Mouse (Mus musculus): ENCODE data around the gene Scpep1. TPM values are rescaled to one million over a fixed set of nuclear protein-coding genes. Genes with fewer than 3 reads are reported as not detected.

Gene Scpep1
- polyA plus RNA-seq, 1 experiment from 2014 or later = 57.4 TPM

- 0 out of 2 replicates have a peak, but pooled peaks cover 2% of the 10 kb centered on the region for H3K4me1 ChIP-seq (replicated peaks; ENCODE audit: control insufficient read depth, insufficient read depth, low read length)
- no peak overlapping the region for H3K4me2 ChIP-seq
- no peak for ATAC-seq (replicated peaks; ENCODE audit: low FRiP score)
- H3K27me3 ChIP-seq (replicated peaks; ENCODE audit: control insufficient read depth, insufficient read depth, low read length) = no peaks in the 10 kb centered on the region
- H3K9ac ChIP-seq (ENCODE audit: low read depth, low read length) = no peak overlapping the region
- 79% methylated on average over 3 of the region's 3 CpGs for WGBS
- H3K36me3 ChIP-seq (ENCODE audit: control insufficient read depth, insufficient read depth, low read length) = no peaks in the 10 kb centered on the region
- DNase-seq (ENCODE audit: low spot score) = no peak
- H3K4me3 ChIP-seq (ENCODE audit: low read depth, low read length) = no peak overlapping the region
- no peak overlapping the region for H3K27ac ChIP-seq (ENCODE audit: low read depth, low read length)
- H3K9me3 ChIP-seq (ENCODE audit: control insufficient read depth, low read length) = no peaks in the 10 kb centered on the region
Measured at GRCm38 (mm10) chr11:88958851-88959250, 3.6 kb upstream of the Scpep1 start.

GRCm38 (mm10) chr11:88954803-88955202 is 462 bp downstream of the Scpep1 start:
- Histone ChIP-seq H3K36me3 (ENCODE audit: control insufficient read depth, insufficient read depth, low read length) (no peaks in the 10 kb centered on the region), H3K9me3 (ENCODE audit: control insufficient read depth, low read length) (no peaks in the 10 kb centered on the region), H3K4me3 (ENCODE audit: low read depth, low read length) (peak overlapping the region; percentile 57), H3K9ac (ENCODE audit: low read depth, low read length) (peak overlapping the region; percentile 55; the same call in 1 of the 2 replicates), H3K27me3 (replicated peaks; ENCODE audit: control insufficient read depth, insufficient read depth, low read length) (no peaks in the 10 kb centered on the region), H3K4me1 (replicated peaks; ENCODE audit: control insufficient read depth, insufficient read depth, low read length) (peaks cover 8% of the 10 kb centered on the region), H3K4me2 (peak overlapping the region; percentile 83), H3K27ac (ENCODE audit: low read depth, low read length) (0 out of 2 replicates have a peak overlapping the region, but pooled peaks have one; percentile 25)
- ATAC-seq (replicated peaks; ENCODE audit: low FRiP score) (no peak), DNase-seq (ENCODE audit: low spot score) (no peak)
- WGBS = 2% methylated on average over 4 of the region's 4 CpGs

- 78% methylated on average over 3 of the region's 3 CpGs for WGBS
Measured at GRCm38 (mm10) chr11:88953582-88953981, 1.7 kb downstream of the Scpep1 start.

GRCm38 (mm10) chr11:88952117-88952516 is 3.1 kb downstream of the Scpep1 start:
- whole genome bisulfite sequencing = 81% methylated on average over 5 of the region's 5 CpGs
- no peak overlapping the region for H3K4me2 ChIP-seq
- DNase-seq (ENCODE audit: low spot score) = no peak
- H3K4me3 ChIP-seq (ENCODE audit: low read depth, low read length) = no peak overlapping the region
- H3K9ac ChIP-seq (ENCODE audit: low read depth, low read length) = no peak overlapping the region
- H3K27me3 ChIP-seq (replicated peaks; ENCODE audit: control insufficient read depth, insufficient read depth, low read length) = no peaks in the 10 kb centered on the region
- no peak for ATAC-seq (replicated peaks; ENCODE audit: low FRiP score)
- H3K36me3 ChIP-seq (ENCODE audit: control insufficient read depth, insufficient read depth, low read length) = no peaks in the 10 kb centered on the region
- no peak overlapping the region for H3K27ac ChIP-seq (ENCODE audit: low read depth, low read length)
- no peaks in the 10 kb centered on the region for H3K9me3 ChIP-seq (ENCODE audit: control insufficient read depth, low read length)
- peaks cover 8% of the 10 kb centered on the region for H3K4me1 ChIP-seq (replicated peaks; ENCODE audit: control insufficient read depth, insufficient read depth, low read length)

More at GRCm38 (mm10) chr11:88953582-88953981, 1.7 kb downstream of the Scpep1 start:
- no peak overlapping the region for H3K4me3 ChIP-seq (ENCODE audit: low read depth, low read length)
- H3K36me3 ChIP-seq (ENCODE audit: control insufficient read depth, insufficient read depth, low read length) = no peaks in the 10 kb centered on the region
- DNase-seq (ENCODE audit: low spot score) = no peak
- no peak overlapping the region for H3K27ac ChIP-seq (ENCODE audit: low read depth, low read length)
- no peaks in the 10 kb centered on the region for H3K27me3 ChIP-seq (replicated peaks; ENCODE audit: control insufficient read depth, insufficient read depth, low read length)
- no peaks in the 10 kb centered on the region for H3K9me3 ChIP-seq (ENCODE audit: control insufficient read depth, low read length)
- ATAC-seq (replicated peaks; ENCODE audit: low FRiP score) = peak; percentile 44; the same call in 1 of the 2 replicates
- H3K4me2 ChIP-seq = no peak overlapping the region; the same call in 1 of the 2 replicates
- no peak overlapping the region for H3K9ac ChIP-seq (ENCODE audit: low read depth, low read length)
- H3K4me1 ChIP-seq (replicated peaks; ENCODE audit: control insufficient read depth, insufficient read depth, low read length) = peaks cover 8% of the 10 kb centered on the region

GRCm38 (mm10) chr11:88951576-88951975 is 3.7 kb downstream of the Scpep1 start:
- no peak overlapping the region for H3K4me3 ChIP-seq (ENCODE audit: low read depth, low read length)
- DNase-seq (ENCODE audit: low spot score) (no peak), ATAC-seq (replicated peaks; ENCODE audit: low FRiP score) (no peak)
- H3K27ac ChIP-seq (ENCODE audit: low read depth, low read length) = no peak overlapping the region
- no peak overlapping the region for H3K4me2 ChIP-seq
- H3K9ac ChIP-seq (ENCODE audit: low read depth, low read length) = no peak overlapping the region
- no peaks in the 10 kb centered on the region for H3K27me3 ChIP-seq (replicated peaks; ENCODE audit: control insufficient read depth, insufficient read depth, low read length)
- H3K4me1 ChIP-seq (replicated peaks; ENCODE audit: control insufficient read depth, insufficient read depth, low read length) = peaks cover 8% of the 10 kb centered on the region
- no peaks in the 10 kb centered on the region for H3K36me3 ChIP-seq (ENCODE audit: control insufficient read depth, insufficient read depth, low read length)
- H3K9me3 ChIP-seq (ENCODE audit: control insufficient read depth, low read length) = no peaks in the 10 kb centered on the region
- WGBS = 92% methylated on average over 2 of the region's 2 CpGs

GRCm38 (mm10) chr11:88950640-88951250 is 4.5 kb downstream of the Scpep1 start:
- H3K27me3 ChIP-seq (replicated peaks; ENCODE audit: control insufficient read depth, insufficient read depth, low read length) = no peaks in the 10 kb centered on the region
- no peak overlapping the region for H3K4me2 ChIP-seq
- WGBS = 79% methylated on average over 13 of the region's 13 CpGs
- no peak overlapping the region for H3K4me3 ChIP-seq (ENCODE audit: low read depth, low read length)
- DNase-seq (ENCODE audit: low spot score) (no peak), ATAC-seq (replicated peaks; ENCODE audit: low FRiP score) (no peak)
- no peaks in the 10 kb centered on the region for H3K9me3 ChIP-seq (ENCODE audit: control insufficient read depth, low read length)
- H3K36me3 ChIP-seq (ENCODE audit: control insufficient read depth, insufficient read depth, low read length) = no peaks in the 10 kb centered on the region
- H3K9ac ChIP-seq (ENCODE audit: low read depth, low read length) = no peak overlapping the region
- peaks cover 8% of the 10 kb centered on the region for H3K4me1 ChIP-seq (replicated peaks; ENCODE audit: control insufficient read depth, insufficient read depth, low read length)
- no peak overlapping the region for H3K27ac ChIP-seq (ENCODE audit: low read depth, low read length)

- Histone ChIP-seq H3K9ac (ENCODE audit: low read depth, low read length) (no peak overlapping the region), H3K4me2 (no peak overlapping the region), H3K27ac (ENCODE audit: low read depth, low read length) (no peak overlapping the region), H3K9me3 (ENCODE audit: control insufficient read depth, low read length) (no peaks in the 10 kb centered on the region), H3K36me3 (ENCODE audit: control insufficient read depth, insufficient read depth, low read length) (no peaks in the 10 kb centered on the region; the same call in 1 of the 2 replicates), H3K4me3 (ENCODE audit: low read depth, low read length) (no peak overlapping the region), H3K4me1 (replicated peaks; ENCODE audit: control insufficient read depth, insufficient read depth, low read length) (peaks cover 6% of the 10 kb centered on the region), H3K27me3 (replicated peaks; ENCODE audit: control insufficient read depth, insufficient read depth, low read length) (no peaks in the 10 kb centered on the region)
- DNase-seq (ENCODE audit: low spot score) (no peak), ATAC-seq (replicated peaks; ENCODE audit: low FRiP score) (no peak)
- WGBS = 70% methylated on average over 8 of the region's 8 CpGs
Measured at GRCm38 (mm10) chr11:88949802-88950639, 5.2 kb downstream of the Scpep1 start.

- DNase-seq (ENCODE audit: low spot score) = no peak
- no peaks in the 10 kb centered on the region; the same call in 1 of the 2 replicates for H3K36me3 ChIP-seq (ENCODE audit: control insufficient read depth, insufficient read depth, low read length)
- no peak overlapping the region for H3K4me3 ChIP-seq (ENCODE audit: low read depth, low read length)
- 79% methylated on average over 8 of the region's 8 CpGs for WGBS
- no peaks in the 10 kb centered on the region for H3K27me3 ChIP-seq (replicated peaks; ENCODE audit: control insufficient read depth, insufficient read depth, low read length)
- no peak overlapping the region for H3K9ac ChIP-seq (ENCODE audit: low read depth, low read length)
- H3K27ac ChIP-seq (ENCODE audit: low read depth, low read length) = no peak overlapping the region
- H3K4me1 ChIP-seq (replicated peaks; ENCODE audit: control insufficient read depth, insufficient read depth, low read length) = peaks cover 6% of the 10 kb centered on the region
- ATAC-seq (replicated peaks; ENCODE audit: low FRiP score) = no peak
- no peaks in the 10 kb centered on the region for H3K9me3 ChIP-seq (ENCODE audit: control insufficient read depth, low read length)
- no peak overlapping the region for H3K4me2 ChIP-seq
Measured at GRCm38 (mm10) chr11:88948896-88949295, 6.4 kb downstream of the Scpep1 start.
